Comparison of ENCODE assay signal across 17 mouse cellular contexts in genomic region chr6:90540520-90540919, GRCm38 (mm10). TPM values are rescaled to one million over a fixed set of nuclear protein-coding genes. Genes with fewer than 3 reads are reported as not detected.
DNase-seq lines count a peak whose midpoint lies in the region; ATAC-seq lines count a peak whose summit lies in the region.
"Had no signal": no experiment of that assay in that cellular context is flagged by ENCODE, and none has a peak within 500 bp of the region (broad histone marks: within the 10 kb centered on the region; RNA-seq: fewer than 3 reads in every experiment).

No protein-coding gene starts in this region.

- H3K9ac ChIP-seq in liver, embryonic 16.5 days (ENCODE audit: low read depth, low read length) = no peak overlapping the region
- no peak overlapping the region for H3K9ac ChIP-seq in liver, embryonic 11.5 days (ENCODE audit: low read depth, low read length)
- no peak overlapping the region for H3K9ac ChIP-seq in neural tube, embryonic 13.5 days
- H3K9ac ChIP-seq: heart, embryonic 15.5 days; liver, embryonic 14.5 days; stomach, embryonic 15.5 days had no signal

- H3K27ac ChIP-seq in liver, embryonic 16.5 days (ENCODE audit: low read length) = no peak overlapping the region
- no peak overlapping the region for H3K27ac ChIP-seq in liver, embryonic 11.5 days (ENCODE audit: low read depth, low read length)
- peak overlapping the region; percentile 86 for H3K27ac ChIP-seq in hindbrain, embryonic 10.5 days
- H3K27ac ChIP-seq in midbrain, embryonic 10.5 days (replicated peaks) = peak overlapping the region; percentile 88
- H3K27ac ChIP-seq in neural tube, embryonic 13.5 days (replicated peaks) = peak overlapping the region; percentile 89
- H3K27ac ChIP-seq: heart, embryonic 15.5 days; liver, embryonic 14.5 days; stomach, embryonic 15.5 days had no signal

- H3K9me3 ChIP-seq in liver, embryonic 16.5 days (replicated peaks; ENCODE audit: control insufficient read depth, low read length) = no peaks in the 10 kb centered on the region
- H3K9me3 ChIP-seq in liver, embryonic 11.5 days (ENCODE audit: control insufficient read depth, low read length) = no peaks in the 10 kb centered on the region
- no peaks in the 10 kb centered on the region for H3K9me3 ChIP-seq in hindbrain, embryonic 10.5 days
- H3K9me3 ChIP-seq in midbrain, embryonic 10.5 days (replicated peaks) = no peaks in the 10 kb centered on the region
- H3K9me3 ChIP-seq in neural tube, embryonic 13.5 days = no peaks in the 10 kb centered on the region
- H3K9me3 ChIP-seq: heart, embryonic 15.5 days; stomach, embryonic 15.5 days had no signal

- H3K36me3 ChIP-seq in liver, embryonic 16.5 days (ENCODE audit: control insufficient read depth, insufficient read depth) = no peaks in the 10 kb centered on the region
- H3K36me3 ChIP-seq in liver, embryonic 11.5 days (ENCODE audit: control insufficient read depth, insufficient read depth, low read length) = no peaks in the 10 kb centered on the region
- H3K36me3 ChIP-seq in hindbrain, embryonic 10.5 days = no peaks in the 10 kb centered on the region
- H3K36me3 ChIP-seq in midbrain, embryonic 10.5 days = no peaks in the 10 kb centered on the region
- H3K36me3 ChIP-seq in neural tube, embryonic 13.5 days = no peaks in the 10 kb centered on the region
- H3K36me3 ChIP-seq: heart, embryonic 15.5 days; stomach, embryonic 15.5 days had no signal

- no peaks in the 10 kb centered on the region for H3K27me3 ChIP-seq in liver, embryonic 16.5 days (ENCODE audit: control insufficient read depth, insufficient read depth, low read depth, low read length)
- H3K27me3 ChIP-seq in liver, embryonic 11.5 days (replicated peaks; ENCODE audit: control insufficient read depth, insufficient read depth, low read length) = 0 out of 2 replicates have a peak, but pooled peaks cover 4% of the 10 kb centered on the region
- no peaks in the 10 kb centered on the region for H3K27me3 ChIP-seq in hindbrain, embryonic 10.5 days (ENCODE audit: insufficient read depth, poor library complexity, severe bottlenecking)
- H3K27me3 ChIP-seq in midbrain, embryonic 10.5 days (ENCODE audit: low read depth, poor library complexity, severe bottlenecking) = peaks cover 4% of the 10 kb centered on the region; the same call in 1 of the 2 replicates
- H3K27me3 ChIP-seq in neural tube, embryonic 13.5 days = no peaks in the 10 kb centered on the region; the same call in 1 of the 2 replicates
- H3K27me3 ChIP-seq: stomach, embryonic 15.5 days had no signal

- peak; percentile 68; the same call in 1 of the 2 replicates for ATAC-seq in liver, embryonic 16.5 days (ENCODE audit: low read depth)
- no peak for ATAC-seq in liver, embryonic 11.5 days (replicated peaks; ENCODE audit: low FRiP score)
- no peak for ATAC-seq in neural tube, embryonic 13.5 days (ENCODE audit: low read depth)

- no peak for DNase-seq in liver, embryonic 11.5 days (ENCODE audit: low spot score)
- DNase-seq in hindbrain, embryonic 10.5 days (ENCODE audit: low spot score) = no peak
- DNase-seq in midbrain, embryonic 10.5 days (ENCODE audit: low spot score) = no peak
- DNase-seq in right cerebral cortex, postnatal 36 days (ENCODE audit: low spot score in 2 of 2) = no peak
- no peak for DNase-seq in layer of hippocampus, postnatal 14 days (ENCODE audit: low spot score in 2 of 2)
- no peak for DNase-seq in heart, adult 8-10 months (ENCODE audit: low spot score)
- DNase-seq: adrenal gland, postnatal 10 days; cerebellum, adult 8-10 months; kidney, postnatal 14 days; lung, postnatal 14 days; spleen, adult 18-20 months had no signal

- no peaks in the 10 kb centered on the region for H3K4me1 ChIP-seq in liver, embryonic 16.5 days (ENCODE audit: control insufficient read depth, low read depth, low read length)
- no peaks in the 10 kb centered on the region for H3K4me1 ChIP-seq in liver, embryonic 11.5 days (replicated peaks; ENCODE audit: control insufficient read depth, insufficient read depth, low read length)
- H3K4me1 ChIP-seq in hindbrain, embryonic 10.5 days (replicated peaks) = peaks cover 25% of the 10 kb centered on the region
- peaks cover 30% of the 10 kb centered on the region for H3K4me1 ChIP-seq in midbrain, embryonic 10.5 days
- 0 out of 2 replicates have a peak, but pooled peaks cover 5% of the 10 kb centered on the region for H3K4me1 ChIP-seq in neural tube, embryonic 13.5 days (replicated peaks)
- H3K4me1 ChIP-seq: heart, embryonic 15.5 days; stomach, embryonic 15.5 days had no signal

- no peak overlapping the region for H3K4me3 ChIP-seq in liver, embryonic 16.5 days (ENCODE audit: low read depth, low read length)
- H3K4me3 ChIP-seq in liver, embryonic 11.5 days (ENCODE audit: low read depth, low read length) = no peak overlapping the region
- no peak overlapping the region for H3K4me3 ChIP-seq in hindbrain, embryonic 10.5 days
- H3K4me3 ChIP-seq in midbrain, embryonic 10.5 days = no peak overlapping the region
- H3K4me3 ChIP-seq in neural tube, embryonic 13.5 days = no peak overlapping the region
- H3K4me3 ChIP-seq: heart, embryonic 15.5 days; stomach, embryonic 15.5 days had no signal

- 35% methylated on average over 1 of the region's 1 CpGs for WGBS in liver, embryonic 16.5 days (ENCODE audit: insufficient replicate concordance)
- WGBS in liver, embryonic 11.5 days = 64% methylated on average over 1 of the region's 1 CpGs
- WGBS in hindbrain, embryonic 10.5 days = 96% methylated on average over 1 of the region's 1 CpGs
- 90% methylated on average over 1 of the region's 1 CpGs for WGBS in midbrain, embryonic 10.5 days
- WGBS in neural tube, embryonic 13.5 days = 100% methylated on average over 1 of the region's 1 CpGs

- H3K4me2 ChIP-seq in liver, embryonic 16.5 days (ENCODE audit: low read depth, low read length) = no peak overlapping the region
- no peak overlapping the region for H3K4me2 ChIP-seq in liver, embryonic 11.5 days
- H3K4me2 ChIP-seq in neural tube, embryonic 13.5 days = no peak overlapping the region
- H3K4me2 ChIP-seq: heart, embryonic 15.5 days; stomach, embryonic 15.5 days had no signal

RNA-seq across cellular contexts. Expression of gene Aldh1l1, which starts 54.3 kb away (rescaled TPM):
- polyA plus RNA-seq in liver, embryonic 16.5 days (2015; fragmentation: Nextera tagmentation; extraction: Ambion mirVana) = 35.9 and 48.3 TPM in 2 replicates
- 6.5 and 6.6 TPM in 2 replicates for polyA plus RNA-seq in liver, embryonic 11.5 days (2014; fragmentation: Nextera tagmentation; extraction: Ambion mirVana)
- 1.7 and 2.9 TPM in 2 replicates for polyA plus RNA-seq in hindbrain, embryonic 10.5 days (2016; fragmentation: Nextera tagmentation; extraction: Ambion mirVana)
- 2.7 and 3.7 TPM in 2 replicates for polyA plus RNA-seq in midbrain, embryonic 10.5 days (2016; fragmentation: Nextera tagmentation; extraction: Ambion mirVana)
- 38.3 and 38.6 TPM in 2 replicates for polyA plus RNA-seq in neural tube, embryonic 13.5 days (2015; fragmentation: Nextera tagmentation; extraction: Ambion mirVana)
- 10 to 100 TPM; 42.9 to 45.0 TPM for total RNA-seq in layer of hippocampus, postnatal 14 days (2021)
- 1 to 10 TPM; 1.8 to 5.1 (median 3.7) TPM for total RNA-seq in heart, adult 8-10 months (2022)
- total RNA-seq: neutrophil, adult 5-6 weeks had no signal

Comparison
In these comparisons a context has a peak if more than half of its experiments do, and no peak if none do; other contexts are left out.
1. H3K27ac ChIP-seq: peak in hindbrain, embryonic 10.5 days (single experiment), midbrain, embryonic 10.5 days (single experiment) and neural tube, embryonic 13.5 days (single experiment); none in liver, embryonic 16.5 days (single experiment) and liver, embryonic 11.5 days (single experiment).